In genomic region chr12:40035506-40035905, GRCm38 (mm10) we compare ENCODE assay signal across 9 mouse cellular contexts. TPM values are rescaled to one million over a fixed set of nuclear protein-coding genes. Genes with fewer than 3 reads are reported as not detected.
A peak's percentile ranks its signal among the peaks of the same experiment; 100 is the strongest.
DNase-seq lines count a peak whose midpoint lies in the region; ATAC-seq and TF ChIP-seq lines count a peak whose summit lies in the region.
"Had no signal": no experiment of that assay in that cellular context is flagged by ENCODE, and none has a peak within 500 bp of the region (broad histone marks: within the 10 kb centered on the region; RNA-seq: fewer than 3 reads in every experiment).

No protein-coding gene starts in this region.

- peak overlapping the region; percentile 91; the same call in 1 of the 2 replicates for H3K9ac ChIP-seq in heart, embryonic 13.5 days
- no peak overlapping the region for H3K9ac ChIP-seq in forebrain, embryonic 15.5 days (replicated peaks)
- peak overlapping the region; percentile 95 for H3K9ac ChIP-seq in liver, embryonic 15.5 days

- H3K9me3 ChIP-seq in heart, embryonic 13.5 days: peaks cover under 1% of the 10 kb centered on the region; the same call in 1 of the 2 replicates
- H3K9me3 ChIP-seq in E14TG2a.4 (ENCODE audit: low read length): no peaks in the 10 kb centered on the region
- no peaks in the 10 kb centered on the region for H3K9me3 ChIP-seq in forebrain, embryonic 15.5 days
- no peaks in the 10 kb centered on the region for H3K9me3 ChIP-seq in liver, embryonic 15.5 days (replicated peaks)

- H3K36me3 ChIP-seq in heart, embryonic 13.5 days: peaks cover 7% of the 10 kb centered on the region
- H3K36me3 ChIP-seq in E14TG2a.4 (ENCODE audit: insufficient read depth, low read length): peaks cover 23% of the 10 kb centered on the region
- no peaks in the 10 kb centered on the region; the same call in 1 of the 2 replicates for H3K36me3 ChIP-seq in forebrain, embryonic 15.5 days
- peaks cover 30% of the 10 kb centered on the region for H3K36me3 ChIP-seq in liver, embryonic 15.5 days (replicated peaks)

- H3K27ac ChIP-seq in heart, embryonic 13.5 days (replicated peaks): no peak overlapping the region
- no peak overlapping the region for H3K27ac ChIP-seq in forebrain, embryonic 15.5 days (replicated peaks)
- peak overlapping the region; percentile 99; the same call in 1 of the 2 replicates for H3K27ac ChIP-seq in liver, embryonic 15.5 days (replicated peaks)
- H3K27ac ChIP-seq: macrophage had no signal

- no peak for ATAC-seq in heart, embryonic 13.5 days (ENCODE audit: extremely low read depth, insufficient number of reproducible peaks, low FRiP score, low TSS enrichment)
- ATAC-seq in forebrain, embryonic 15.5 days (replicated peaks): no peak
- no peak for ATAC-seq in liver, embryonic 15.5 days (ENCODE audit: insufficient read depth)
- ATAC-seq in activated CD4-positive, CD25-positive, alpha-beta regulatory T cell, adult 4 months: no peak

- TF ChIP-seq CTCF in E14TG2a.4 (conservative IDR thresholded peaks at IDR 0.05; ENCODE audit: low read length): no peak

- H3K27me3 ChIP-seq in heart, embryonic 13.5 days (replicated peaks): no peaks in the 10 kb centered on the region
- H3K27me3 ChIP-seq in E14TG2a.4 (ENCODE audit: insufficient read depth, low read length): no peaks in the 10 kb centered on the region
- no peaks in the 10 kb centered on the region for H3K27me3 ChIP-seq in forebrain, embryonic 15.5 days
- no peaks in the 10 kb centered on the region for H3K27me3 ChIP-seq in liver, embryonic 15.5 days

- peak overlapping the region; percentile 87 for H3K4me3 ChIP-seq in heart, embryonic 13.5 days
- H3K4me3 ChIP-seq in E14TG2a.4 (replicated peaks; ENCODE audit: low read length): peak overlapping the region; percentile 92
- H3K4me3 ChIP-seq in forebrain, embryonic 15.5 days: peak overlapping the region; percentile 96
- peak overlapping the region; percentile 72 for H3K4me3 ChIP-seq in liver, embryonic 15.5 days (replicated peaks)

- WGBS in heart, embryonic 13.5 days: 75% methylated on average over 4 of the region's 4 CpGs
- 44% methylated on average over 4 of the region's 4 CpGs for WGBS in forebrain, embryonic 15.5 days
- 42% methylated on average over 4 of the region's 4 CpGs for WGBS in liver, embryonic 15.5 days (ENCODE audit: insufficient replicate concordance)

- peak overlapping the region; percentile 80 for H3K4me2 ChIP-seq in heart, embryonic 13.5 days
- H3K4me2 ChIP-seq in forebrain, embryonic 15.5 days (replicated peaks): peak overlapping the region; percentile 81
- peak overlapping the region; percentile 88 for H3K4me2 ChIP-seq in liver, embryonic 15.5 days

- peaks cover 20% of the 10 kb centered on the region for H3K4me1 ChIP-seq in heart, embryonic 13.5 days
- peaks cover 46% of the 10 kb centered on the region for H3K4me1 ChIP-seq in E14TG2a.4 (replicated peaks; ENCODE audit: low read depth, low read length)
- H3K4me1 ChIP-seq in forebrain, embryonic 15.5 days: peaks cover 13% of the 10 kb centered on the region
- H3K4me1 ChIP-seq in liver, embryonic 15.5 days (replicated peaks): peaks cover 19% of the 10 kb centered on the region

- DNase-seq in heart, adult 8-10 months (ENCODE audit: low spot score): no peak
- DNase-seq in Muller cell, postnatal 12 days (ENCODE audit: inconsistent ontology term): no peak
- DNase-seq in gastrocnemius, adult 8-10 months (ENCODE audit: low spot score in 2 of 2): no peak

RNA-seq across cellular contexts. Expression of gene Arl4a, which starts 2.3 kb away (rescaled TPM):
- polyA plus RNA-seq in heart, embryonic 13.5 days (2015; fragmentation: Nextera tagmentation; extraction: Ambion mirVana): 28.0 and 32.1 TPM in 2 replicates
- total RNA-seq in heart, adult 8-10 months (2022): 10 to 100 TPM; 17.8 to 23.5 (median 18.6) TPM
- polyA plus RNA-seq in forebrain, embryonic 15.5 days (2015; fragmentation: Nextera tagmentation; extraction: Ambion mirVana): 66.6 and 73.7 TPM in 2 replicates
- polyA plus RNA-seq in liver, embryonic 15.5 days (2015; fragmentation: Nextera tagmentation; extraction: Ambion mirVana): 81.6 and 91.3 TPM in 2 replicates
- 10 to 100 TPM; 77.0 to 82.7 TPM for polyA plus RNA-seq in activated CD4-positive, CD25-positive, alpha-beta regulatory T cell, adult 4 months (2017; shearing (Covaris generic))
- 10 to 100 TPM; 19.5 to 26.4 (median 25.5) TPM for total RNA-seq in gastrocnemius, adult 8-10 months (2022)
